Mouse (Mus musculus) hindbrain, embryonic 11.5 days (tissue): ENCODE results near the gene Tbc1d22a. TPM values are rescaled to one million over a fixed set of nuclear protein-coding genes. Genes with fewer than 3 reads are reported as not detected.

Experiments
- ATAC-seq: fragments of 200-750 bp; cut with Nextera tagmentation; 2 replicates; pipeline ENCODE4 v1.8.0; 2017; ENCODE audit warnings: mild to moderate bottlenecking, moderate TSS enrichment, moderate library complexity; ENCODE audit not compliant: low FRiP score
- DNase-seq: peaks from one replicate; pipeline ENCODE4 v3.0.0-alpha.2; 2015; ENCODE audit warnings: low spot score
- H3K27ac ChIP-seq: fragments of 300-500 bp; sonication (generic); 2 replicates; pipeline ENCODE4 v1.5.1; 2014; ENCODE audit warnings: mild to moderate bottlenecking, low read depth, low read length
- H3K27me3 ChIP-seq: fragments of 300-500 bp; sonication (generic); 2 replicates; pipeline ENCODE4 v1.6.1; 2014; ENCODE audit warnings: mild to moderate bottlenecking, low read length, moderate library complexity, mixed read lengths; ENCODE audit not compliant: control insufficient read depth, insufficient read depth
- H3K36me3 ChIP-seq: fragments of 300-500 bp; sonication (generic); 2 replicates; pipeline ENCODE4 v1.6.1; 2014; ENCODE audit warnings: mild to moderate bottlenecking, low read length, moderate library complexity, mixed read lengths; ENCODE audit not compliant: control insufficient read depth, insufficient read depth
- H3K4me1 ChIP-seq: fragments of 300-500 bp; sonication (generic); replicated peaks from 2 replicates; pipeline ENCODE4 v1.6.1; 2014; ENCODE audit warnings: low read length, mixed read lengths; ENCODE audit not compliant: control insufficient read depth, insufficient read depth
- H3K4me2 ChIP-seq: fragments of 300-500 bp; sonication (generic); replicated peaks from 2 replicates; pipeline ENCODE4 v1.6.1; 2014; ENCODE audit warnings: mild to moderate bottlenecking, low read depth, low read length
- H3K4me3 ChIP-seq: fragments of 300-500 bp; sonication (generic); 2 replicates; pipeline ENCODE4 v1.5.1; 2014; ENCODE audit warnings: low read depth, low read length
- H3K9ac ChIP-seq: fragments of 300-500 bp; sonication (generic); 2 replicates; pipeline ENCODE4 v1.6.1; 2014; ENCODE audit warnings: low read depth, low read length
- H3K9me3 ChIP-seq: fragments of 300-500 bp; sonication (generic); 2 replicates; pipeline ENCODE4 v1.6.1; 2016; ENCODE audit warnings: low read length; ENCODE audit not compliant: control insufficient read depth
- whole genome bisulfite sequencing: fragments of 180-500 bp; shearing (Covaris S2); extraction: QIAGEN DNeasy Blood & Tissue Kit; methylation state at CpG from one replicate; pipeline ENCODE4 v1.1.7; 2014; 5-methylcytosine and 5-hydroxymethylcytosine counted together
- polyA plus RNA-seq: library from polyadenylated mRNA; unstranded; fragments of >200 nt; fragmentation: Nextera tagmentation; extraction: Ambion mirVana; gene quantifications from 2 replicates; pipeline ENCODE4 v1.2.1, GENCODE M21; 2014

Tbc1d22a gene
- polyA plus RNA-seq, 1 experiment from 2014 or later: 7.3 TPM

DNA sequence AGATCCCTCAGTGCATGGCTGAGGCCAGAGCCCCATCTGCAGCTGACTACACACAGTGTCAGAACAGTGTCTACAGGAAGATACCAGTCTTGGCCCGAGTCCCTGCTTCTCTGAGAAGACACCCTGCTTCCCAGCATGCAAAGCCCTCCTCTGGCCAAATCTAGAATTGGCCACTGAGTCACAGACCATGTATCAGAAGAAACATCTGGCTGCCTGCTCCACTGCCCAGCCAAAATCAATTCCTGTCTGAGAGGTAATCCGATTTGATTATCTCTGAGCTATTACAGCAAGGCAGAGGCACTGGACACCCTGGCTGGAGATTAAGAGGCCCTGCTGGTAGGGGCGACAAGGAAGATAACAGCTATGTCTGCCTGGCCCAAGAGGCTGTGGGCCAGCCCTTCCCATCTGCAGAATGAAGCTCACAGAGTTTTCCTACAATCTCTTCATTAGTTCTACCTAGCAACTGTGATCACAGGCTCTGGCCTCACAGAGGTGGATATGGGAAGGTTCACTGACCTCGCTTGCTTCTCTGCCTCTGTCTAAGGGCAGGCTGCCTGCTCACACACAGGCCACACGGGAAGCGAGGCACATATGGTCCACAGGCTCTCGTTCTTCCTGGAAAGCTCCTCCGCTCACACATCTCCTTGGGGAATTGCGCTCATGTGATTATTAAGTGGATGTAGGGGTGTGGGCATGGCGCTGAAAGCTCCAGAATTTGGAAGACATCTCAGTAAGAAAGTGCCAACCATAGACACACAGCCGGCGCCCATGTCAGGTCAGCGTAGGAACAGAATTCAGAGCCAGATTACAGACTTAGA is 264.6 kb downstream of the Tbc1d22a start:
- DNase-seq (peak; percentile 41), ATAC-seq (no peak)
- H3K27me3 ChIP-seq: no peaks in the 10 kb centered on the region
- no peaks in the 10 kb centered on the region for H3K4me1 ChIP-seq
- no peak overlapping the region for H3K4me2 ChIP-seq
- 67% methylated on average over 13 of the region's 13 CpGs for WGBS
- no peaks in the 10 kb centered on the region for H3K36me3 ChIP-seq
- no peak overlapping the region for H3K4me3 ChIP-seq
- no peak overlapping the region for H3K9ac ChIP-seq
- H3K27ac ChIP-seq: peak overlapping the region; percentile 2; the same call in 1 of the 2 replicates
- H3K9me3 ChIP-seq: no peaks in the 10 kb centered on the region

- Histone ChIP-seq H3K36me3 (no peaks in the 10 kb centered on the region), H3K9ac (no peak overlapping the region), H3K27ac (no peak overlapping the region), H3K4me3 (no peak overlapping the region), H3K4me2 (no peak overlapping the region), H3K4me1 (no peaks in the 10 kb centered on the region), H3K27me3 (no peaks in the 10 kb centered on the region), H3K9me3 (no peaks in the 10 kb centered on the region)
- DNase-seq: no peak
- ATAC-seq: no peak
- WGBS: 84% methylated on average over 5 of the region's 5 CpGs
Observed at GRCm38 (mm10) chr15:86482362-86482761, 268.1 kb downstream of the Tbc1d22a start.

DNA sequence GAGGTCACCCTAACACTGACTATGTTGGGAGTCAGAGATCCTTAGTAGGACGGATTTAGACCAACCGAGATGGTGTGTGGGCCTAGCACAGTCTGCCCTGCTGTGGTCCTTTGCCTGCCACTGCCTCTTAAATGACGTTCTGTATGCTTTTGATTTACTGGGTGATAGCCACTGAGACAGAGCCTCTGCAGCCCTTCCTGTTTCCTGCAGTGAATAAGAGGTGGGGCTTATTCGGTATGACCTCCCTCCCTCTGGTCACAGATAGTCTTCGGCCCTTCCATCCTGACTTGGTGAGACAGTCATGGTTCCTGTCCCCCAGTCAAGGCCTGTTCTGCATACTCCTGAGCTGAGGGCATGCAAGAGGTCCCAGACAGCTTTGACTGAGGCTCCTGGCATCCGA is 271.6 kb downstream of the Tbc1d22a start:
- Histone ChIP-seq H3K27me3 (no peaks in the 10 kb centered on the region), H3K27ac (no peak overlapping the region), H3K9ac (no peak overlapping the region), H3K9me3 (no peaks in the 10 kb centered on the region), H3K4me2 (no peak overlapping the region), H3K36me3 (no peaks in the 10 kb centered on the region), H3K4me1 (no peaks in the 10 kb centered on the region), H3K4me3 (no peak overlapping the region)
- 75% methylated on average over 6 of the region's 6 CpGs for WGBS
- no peak for ATAC-seq
- DNase-seq: no peak

- ATAC-seq (no peak), DNase-seq (no peak)
- Histone ChIP-seq H3K4me2 (no peak overlapping the region), H3K27me3 (no peaks in the 10 kb centered on the region), H3K9ac (no peak overlapping the region), H3K4me1 (no peaks in the 10 kb centered on the region), H3K27ac (no peak overlapping the region), H3K9me3 (no peaks in the 10 kb centered on the region), H3K4me3 (no peak overlapping the region), H3K36me3 (no peaks in the 10 kb centered on the region)
- WGBS: 73% methylated on average over 5 of the region's 5 CpGs
Observed at GRCm38 (mm10) chr15:86487359-86487758, 273.1 kb downstream of the Tbc1d22a start.

DNA sequence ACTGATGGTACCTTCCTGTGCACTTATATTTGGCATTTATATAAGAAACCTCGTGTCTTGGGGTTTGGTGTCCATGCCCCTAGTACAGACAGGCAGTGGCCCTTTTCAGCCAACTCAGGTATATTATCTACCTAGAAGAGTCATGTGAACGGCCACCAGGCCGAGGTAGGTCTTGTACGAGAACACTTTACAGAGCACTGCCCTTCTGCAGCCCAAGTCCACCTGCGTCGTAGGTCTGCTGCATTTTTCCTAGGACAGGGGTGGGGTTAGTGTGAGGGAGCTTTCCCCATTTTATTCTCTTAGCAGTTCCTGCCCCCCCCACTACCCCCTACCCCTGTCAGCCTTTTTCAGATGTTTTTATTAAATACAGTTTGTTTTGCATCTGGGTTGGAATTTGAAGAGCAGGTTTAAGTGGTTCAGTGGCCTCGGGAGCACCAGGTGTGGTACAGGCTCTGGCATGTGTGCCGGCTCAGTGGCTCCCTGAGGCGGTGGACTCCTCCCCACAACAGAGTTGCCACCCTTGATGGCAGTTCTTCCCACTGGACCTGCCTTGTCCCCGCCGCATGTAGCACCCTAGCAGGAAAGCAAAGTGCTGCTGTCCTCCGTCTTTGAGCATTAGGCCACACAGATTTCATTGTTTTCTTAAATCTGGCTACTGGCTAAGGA is 277.3 kb downstream of the Tbc1d22a start:
- H3K27ac ChIP-seq: no peak overlapping the region

DNA sequence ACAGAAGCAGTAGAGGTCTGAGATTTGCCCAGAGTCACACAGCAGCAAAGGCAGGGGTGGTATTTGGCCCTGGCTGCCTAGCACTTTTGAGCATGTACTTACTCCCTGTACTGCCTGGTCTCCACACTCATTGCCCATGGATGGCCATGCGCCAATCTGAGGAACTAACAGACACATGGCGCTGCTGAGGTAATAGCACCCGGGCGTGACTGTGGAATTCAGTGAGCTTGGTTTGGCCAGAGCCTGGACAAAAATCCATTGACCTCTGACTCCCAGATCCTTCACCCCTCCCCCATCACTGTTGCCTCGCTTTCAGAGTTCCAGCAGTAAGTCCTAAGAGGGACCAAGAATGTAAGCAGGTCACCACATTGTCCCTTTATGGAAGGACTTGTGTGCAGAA is 278.4 kb downstream of the Tbc1d22a start:
- Histone ChIP-seq H3K4me2 (no peak overlapping the region), H3K36me3 (no peaks in the 10 kb centered on the region), H3K4me1 (no peaks in the 10 kb centered on the region), H3K27me3 (no peaks in the 10 kb centered on the region), H3K27ac (no peak overlapping the region), H3K9ac (no peak overlapping the region), H3K9me3 (no peaks in the 10 kb centered on the region), H3K4me3 (no peak overlapping the region)
- 59% methylated on average over 5 of the region's 5 CpGs for WGBS
- DNase-seq (no peak), ATAC-seq (no peak)

More for the DNA sequence above, 277.3 kb downstream of the Tbc1d22a start:
- no peaks in the 10 kb centered on the region for H3K9me3 ChIP-seq
- no peaks in the 10 kb centered on the region for H3K27me3 ChIP-seq
- no peak for DNase-seq
- no peak overlapping the region for H3K4me3 ChIP-seq
- no peak for ATAC-seq
- 82% methylated on average over 12 of the region's 12 CpGs for WGBS
- no peaks in the 10 kb centered on the region for H3K4me1 ChIP-seq
- H3K4me2 ChIP-seq: no peak overlapping the region
- no peak overlapping the region for H3K9ac ChIP-seq
- H3K36me3 ChIP-seq: no peaks in the 10 kb centered on the region

DNA sequence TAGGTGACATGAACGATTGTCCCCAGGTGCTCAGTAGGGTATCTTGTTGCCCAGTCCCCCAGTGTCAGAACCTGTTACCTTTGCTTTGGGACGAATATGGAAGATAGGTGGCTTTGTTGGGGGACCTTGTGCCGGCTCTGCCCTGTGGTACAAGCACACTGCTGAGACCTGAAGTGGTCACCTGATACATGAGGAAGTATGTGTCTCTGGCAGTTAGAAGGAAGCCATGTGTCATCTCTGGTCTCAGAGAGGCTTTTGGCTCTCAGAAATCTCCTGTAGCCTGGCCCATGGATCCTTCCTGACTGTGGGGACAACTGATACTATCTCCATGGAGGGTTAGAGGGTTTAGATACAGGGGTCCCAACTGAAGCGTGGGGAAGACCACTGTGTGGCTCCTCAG is 281.9 kb downstream of the Tbc1d22a start:
- H3K27ac ChIP-seq: no peak overlapping the region
- DNase-seq: no peak
- H3K4me1 ChIP-seq: no peaks in the 10 kb centered on the region
- WGBS: 88% methylated on average over 4 of the region's 4 CpGs
- H3K4me2 ChIP-seq: no peak overlapping the region
- no peak overlapping the region for H3K9ac ChIP-seq
- no peaks in the 10 kb centered on the region for H3K36me3 ChIP-seq
- H3K9me3 ChIP-seq: no peaks in the 10 kb centered on the region
- no peaks in the 10 kb centered on the region for H3K27me3 ChIP-seq
- H3K4me3 ChIP-seq: no peak overlapping the region
- no peak for ATAC-seq

DNA sequence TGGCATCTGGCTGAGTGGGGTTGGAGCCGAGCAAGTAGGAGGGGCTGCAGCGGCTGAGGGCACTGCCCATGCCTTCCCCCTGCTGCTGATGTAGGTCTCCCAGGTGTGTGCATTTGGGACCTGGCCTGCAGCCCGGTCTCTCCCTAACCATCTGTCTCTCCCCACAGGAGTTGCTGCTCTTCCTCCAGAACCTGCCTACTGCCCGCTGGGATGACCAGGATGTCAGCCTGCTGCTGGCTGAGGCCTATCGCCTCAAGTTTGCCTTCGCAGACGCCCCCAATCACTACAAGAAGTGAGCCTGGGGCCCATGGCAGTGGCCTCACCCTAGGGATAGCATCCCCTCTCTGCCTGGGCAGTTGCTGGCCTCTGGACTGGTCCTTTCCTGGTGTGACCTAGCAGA is 282.4 kb downstream of the Tbc1d22a start:
- no peak overlapping the region for H3K4me3 ChIP-seq
- H3K27ac ChIP-seq: no peak overlapping the region
- WGBS: 92% methylated on average over 7 of the region's 7 CpGs
- no peaks in the 10 kb centered on the region for H3K36me3 ChIP-seq
- H3K27me3 ChIP-seq: no peaks in the 10 kb centered on the region
- DNase-seq (no peak), ATAC-seq (no peak)
- H3K9me3 ChIP-seq: no peaks in the 10 kb centered on the region
- H3K4me1 ChIP-seq: no peaks in the 10 kb centered on the region
- H3K9ac ChIP-seq: no peak overlapping the region
- H3K4me2 ChIP-seq: no peak overlapping the region

DNA sequence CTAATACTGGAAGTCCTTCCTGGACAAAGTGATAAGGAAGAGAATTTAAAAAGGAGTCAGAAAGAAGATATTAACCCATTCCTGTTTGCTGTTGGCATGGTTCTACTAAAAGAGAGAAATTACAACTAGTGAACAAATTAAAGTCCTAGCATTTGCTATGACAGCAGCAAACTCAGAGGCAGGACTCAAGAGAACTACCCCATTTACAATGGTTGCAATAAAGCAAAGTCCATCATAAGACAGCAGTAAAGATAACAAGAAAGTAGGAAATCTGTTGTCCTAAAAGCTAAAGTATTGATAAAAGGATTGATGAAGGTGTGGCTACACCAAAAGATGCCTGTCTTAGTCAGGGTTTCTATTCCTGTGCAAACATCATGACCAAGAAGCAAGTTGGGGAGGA is 286.3 kb downstream of the Tbc1d22a start:
- Histone ChIP-seq H3K4me1 (no peaks in the 10 kb centered on the region), H3K4me3 (no peak overlapping the region), H3K9me3 (no peaks in the 10 kb centered on the region), H3K9ac (no peak overlapping the region), H3K27me3 (no peaks in the 10 kb centered on the region), H3K4me2 (no peak overlapping the region), H3K36me3 (no peaks in the 10 kb centered on the region), H3K27ac (no peak overlapping the region)
- ATAC-seq (no peak), DNase-seq (no peak)
